Mouse (Mus musculus) lung, adult 2 months (tissue): Measurements from ENCODE around the gene Izumo2.

Experiments used
- CTCF ChIP-seq: fragments of 200-500 bp; IDR thresholded peaks from 2 replicates; pipeline ENCODE4 v1.5.1; 2011; ENCODE audit warnings: mild to moderate bottlenecking, low read length, control low read depth; ENCODE audit not compliant: insufficient read depth
- POLR2A ChIP-seq: fragments of 200-500 bp; IDR thresholded peaks from 2 replicates; pipeline ENCODE4 v1.6.1; 2011; ENCODE audit warnings: low read depth, mild to moderate bottlenecking, control low read depth, low read length, borderline replicate concordance; ENCODE audit errors: extremely low read depth

- no peak for TF ChIP-seq CTCF
- TF ChIP-seq POLR2A: no peak
Measured at GRCm38 (mm10) chr7:44675171-44675570, 33.4 kb upstream of the Izumo2 start.
